Mouse (Mus musculus) stomach, embryonic 15.5 days (tissue): ENCODE measurements around the gene Rasgrf2. TPM values are rescaled to one million over a fixed set of nuclear protein-coding genes. Genes with fewer than 3 reads are reported as not detected.

Source experiments
- ATAC-seq: fragments of 200-750 bp; cut with Nextera tagmentation; 2 replicates; pipeline ENCODE4 v1.8.0; 2017; ENCODE audit warnings: low read depth, moderate number of reproducible peaks, moderate TSS enrichment; ENCODE audit not compliant: insufficient read depth, low FRiP score
- H3K27ac ChIP-seq: fragments of 300-500 bp; sonication (generic); 2 replicates; pipeline ENCODE4 v1.5.1; 2015; ENCODE audit warnings: mild to moderate bottlenecking, inconsistent platforms
- H3K27me3 ChIP-seq: fragments of 300-500 bp; sonication (generic); replicated peaks from 2 replicates; pipeline ENCODE4 v1.6.1; 2015; ENCODE audit warnings: inconsistent platforms
- H3K36me3 ChIP-seq: fragments of 300-500 bp; sonication (generic); 2 replicates; pipeline ENCODE4 v1.6.1; 2015; ENCODE audit warnings: inconsistent platforms
- H3K4me1 ChIP-seq: fragments of 300-500 bp; sonication (generic); 2 replicates; pipeline ENCODE4 v1.6.1; 2015; ENCODE audit warnings: inconsistent platforms
- H3K4me2 ChIP-seq: fragments of 300-500 bp; sonication (generic); 2 replicates; pipeline ENCODE4 v1.6.1; 2015; ENCODE audit warnings: mild to moderate bottlenecking, inconsistent platforms
- H3K4me3 ChIP-seq: fragments of 300-500 bp; sonication (generic); replicated peaks from 2 replicates; pipeline ENCODE4 v1.5.1; 2015; ENCODE audit warnings: inconsistent platforms
- H3K9ac ChIP-seq: fragments of 300-500 bp; sonication (generic); 2 replicates; pipeline ENCODE4 v1.6.1; 2015; ENCODE audit warnings: inconsistent platforms
- H3K9me3 ChIP-seq: fragments of 300-500 bp; sonication (generic); 2 replicates; pipeline ENCODE4 v1.6.1; 2016; ENCODE audit warnings: inconsistent platforms
- WGBS: fragments of 180-500 bp; shearing (Covaris S2); methylation state at CpG from one replicate; pipeline ENCODE4 v1.1.7; 2015; 5-methylcytosine and 5-hydroxymethylcytosine counted together
- polyA plus RNA-seq: library from polyadenylated mRNA; unstranded; fragments of >200 nt; fragmentation: Nextera tagmentation; extraction: Ambion mirVana; gene quantifications from 2 replicates; pipeline ENCODE4 v1.2.1, GENCODE M21; 2015

Rasgrf2 gene
- polyA plus RNA-seq, 1 experiment from 2014 or later: 0.71 TPM

GRCm38 (mm10) chr13:92030364-92031057 is 100.9 kb downstream of the Rasgrf2 start:
- Histone ChIP-seq H3K9ac (no peak overlapping the region), H3K27ac (no peak overlapping the region), H3K9me3 (no peaks in the 10 kb centered on the region), H3K4me2 (no peak overlapping the region), H3K4me1 (no peaks in the 10 kb centered on the region), H3K36me3 (no peaks in the 10 kb centered on the region), H3K4me3 (no peak overlapping the region), H3K27me3 (no peaks in the 10 kb centered on the region)
- WGBS: 85% methylated on average over 24 of the region's 24 CpGs
- no peak for ATAC-seq

- H3K27me3 ChIP-seq: no peaks in the 10 kb centered on the region
- no peak overlapping the region for H3K4me2 ChIP-seq
- H3K4me3 ChIP-seq: no peak overlapping the region
- no peaks in the 10 kb centered on the region for H3K36me3 ChIP-seq
- no peak overlapping the region for H3K9ac ChIP-seq
- no peaks in the 10 kb centered on the region for H3K9me3 ChIP-seq
- no peaks in the 10 kb centered on the region for H3K4me1 ChIP-seq
- no peak overlapping the region for H3K27ac ChIP-seq
- WGBS: 64% methylated on average over 3 of the region's 3 CpGs
- ATAC-seq: no peak
Measured at GRCm38 (mm10) chr13:92029666-92030065, 101.8 kb downstream of the Rasgrf2 start.

GRCm38 (mm10) chr13:92027951-92028350 is 103.5 kb downstream of the Rasgrf2 start:
- Histone ChIP-seq H3K27ac (no peak overlapping the region), H3K27me3 (no peaks in the 10 kb centered on the region), H3K4me1 (no peaks in the 10 kb centered on the region), H3K9ac (no peak overlapping the region), H3K4me2 (no peak overlapping the region), H3K36me3 (no peaks in the 10 kb centered on the region), H3K9me3 (no peaks in the 10 kb centered on the region), H3K4me3 (no peak overlapping the region)
- WGBS: 86% methylated on average over 5 of the region's 5 CpGs
- ATAC-seq: no peak

GRCm38 (mm10) chr13:92026651-92027050 is 104.8 kb downstream of the Rasgrf2 start:
- Histone ChIP-seq H3K9me3 (no peaks in the 10 kb centered on the region), H3K4me2 (no peak overlapping the region), H3K4me1 (no peaks in the 10 kb centered on the region), H3K4me3 (no peak overlapping the region), H3K9ac (no peak overlapping the region), H3K27ac (no peak overlapping the region), H3K27me3 (no peaks in the 10 kb centered on the region), H3K36me3 (no peaks in the 10 kb centered on the region)
- 73% methylated on average over 2 of the region's 2 CpGs for WGBS
- no peak for ATAC-seq

GRCm38 (mm10) chr13:92025124-92025523 is 106.3 kb downstream of the Rasgrf2 start:
- no peak overlapping the region for H3K4me2 ChIP-seq
- WGBS: 91% methylated on average over 3 of the region's 3 CpGs
- no peak overlapping the region for H3K4me3 ChIP-seq
- ATAC-seq: no peak
- no peaks in the 10 kb centered on the region for H3K9me3 ChIP-seq
- no peaks in the 10 kb centered on the region for H3K4me1 ChIP-seq
- no peak overlapping the region for H3K9ac ChIP-seq
- no peaks in the 10 kb centered on the region for H3K36me3 ChIP-seq
- H3K27ac ChIP-seq: no peak overlapping the region
- no peaks in the 10 kb centered on the region for H3K27me3 ChIP-seq

GRCm38 (mm10) chr13:92022202-92022601 is 109.3 kb downstream of the Rasgrf2 start:
- Histone ChIP-seq H3K4me3 (no peak overlapping the region), H3K9me3 (no peaks in the 10 kb centered on the region), H3K4me1 (no peaks in the 10 kb centered on the region), H3K9ac (no peak overlapping the region), H3K27ac (no peak overlapping the region), H3K4me2 (no peak overlapping the region), H3K36me3 (no peaks in the 10 kb centered on the region), H3K27me3 (no peaks in the 10 kb centered on the region)
- no peak for ATAC-seq
- WGBS: 86% methylated on average over 10 of the region's 10 CpGs

GRCm38 (mm10) chr13:91996929-91997328 is 134.5 kb downstream of the Rasgrf2 start:
- no peak for ATAC-seq
- 81% methylated on average over 3 of the region's 3 CpGs for WGBS

GRCm38 (mm10) chr13:91991412-91991811 is 140.0 kb downstream of the Rasgrf2 start:
- no peak overlapping the region for H3K4me3 ChIP-seq
- no peaks in the 10 kb centered on the region for H3K4me1 ChIP-seq
- H3K9ac ChIP-seq: no peak overlapping the region
- WGBS: 79% methylated on average over 2 of the region's 2 CpGs
- no peak overlapping the region for H3K27ac ChIP-seq
- no peaks in the 10 kb centered on the region for H3K36me3 ChIP-seq
- H3K27me3 ChIP-seq: no peaks in the 10 kb centered on the region
- ATAC-seq: no peak
- no peak overlapping the region for H3K4me2 ChIP-seq
- H3K9me3 ChIP-seq: no peaks in the 10 kb centered on the region

More at GRCm38 (mm10) chr13:91996929-91997328, 134.5 kb downstream of the Rasgrf2 start:
- H3K4me3 ChIP-seq: no peak overlapping the region
- no peaks in the 10 kb centered on the region for H3K36me3 ChIP-seq
- no peaks in the 10 kb centered on the region for H3K9me3 ChIP-seq
- no peak overlapping the region for H3K9ac ChIP-seq
- no peaks in the 10 kb centered on the region for H3K27me3 ChIP-seq
- no peak overlapping the region for H3K27ac ChIP-seq
- no peaks in the 10 kb centered on the region for H3K4me1 ChIP-seq
- H3K4me2 ChIP-seq: no peak overlapping the region

GRCm38 (mm10) chr13:91990709-91991284 is 140.7 kb downstream of the Rasgrf2 start:
- no peaks in the 10 kb centered on the region for H3K4me1 ChIP-seq
- no peaks in the 10 kb centered on the region for H3K27me3 ChIP-seq
- H3K9me3 ChIP-seq: no peaks in the 10 kb centered on the region
- H3K4me2 ChIP-seq: no peak overlapping the region
- H3K4me3 ChIP-seq: no peak overlapping the region
- H3K27ac ChIP-seq: no peak overlapping the region
- ATAC-seq: no peak
- WGBS: 56% methylated on average over 6 of the region's 6 CpGs
- H3K36me3 ChIP-seq: no peaks in the 10 kb centered on the region
- H3K9ac ChIP-seq: no peak overlapping the region

GRCm38 (mm10) chr13:91988378-91988777 is 143.1 kb downstream of the Rasgrf2 start:
- no peak for ATAC-seq

GRCm38 (mm10) chr13:91986958-91987357 is 144.5 kb downstream of the Rasgrf2 start:
- Histone ChIP-seq H3K27ac (no peak overlapping the region), H3K9ac (no peak overlapping the region), H3K4me1 (no peaks in the 10 kb centered on the region), H3K27me3 (no peaks in the 10 kb centered on the region), H3K36me3 (no peaks in the 10 kb centered on the region), H3K4me3 (no peak overlapping the region), H3K9me3 (no peaks in the 10 kb centered on the region), H3K4me2 (no peak overlapping the region)
- no peak for ATAC-seq
- 91% methylated on average over 6 of the region's 6 CpGs for WGBS

More at GRCm38 (mm10) chr13:91988378-91988777, 143.1 kb downstream of the Rasgrf2 start:
- no peaks in the 10 kb centered on the region for H3K9me3 ChIP-seq
- H3K9ac ChIP-seq: no peak overlapping the region
- H3K4me3 ChIP-seq: no peak overlapping the region
- no peaks in the 10 kb centered on the region for H3K27me3 ChIP-seq
- no peak overlapping the region for H3K4me2 ChIP-seq
- no peaks in the 10 kb centered on the region for H3K36me3 ChIP-seq
- WGBS: 78% methylated on average over 7 of the region's 7 CpGs
- no peaks in the 10 kb centered on the region for H3K4me1 ChIP-seq
- H3K27ac ChIP-seq: no peak overlapping the region

- no peak overlapping the region for H3K4me3 ChIP-seq
- no peaks in the 10 kb centered on the region for H3K4me1 ChIP-seq
- no peak overlapping the region for H3K4me2 ChIP-seq
- H3K36me3 ChIP-seq: no peaks in the 10 kb centered on the region
- no peak for ATAC-seq
- no peak overlapping the region for H3K27ac ChIP-seq
- H3K27me3 ChIP-seq: no peaks in the 10 kb centered on the region
- H3K9ac ChIP-seq: no peak overlapping the region
- WGBS: 52% methylated on average over 7 of the region's 7 CpGs
- H3K9me3 ChIP-seq: no peaks in the 10 kb centered on the region
Measured at GRCm38 (mm10) chr13:91985915-91986589, 145.4 kb downstream of the Rasgrf2 start.
